24 mouse cellular contexts compared by ENCODE assay signal in genomic region chr9:89240516-89241019, GRCm38 (mm10). TPM values are rescaled to one million over a fixed set of nuclear protein-coding genes. Genes with fewer than 3 reads are reported as not detected.
DNase-seq lines count a peak whose midpoint lies in the region; ATAC-seq and TF ChIP-seq lines count a peak whose summit lies in the region.
"Not testable (repeated sequence)": the region's sequence is repeated elsewhere in the genome, so short reads cannot be mapped to it uniquely, and the experiment has no call there.
"Had no signal": no experiment of that assay in that cellular context is flagged by ENCODE, and none has a peak within 500 bp of the region (broad histone marks: within the 10 kb centered on the region; RNA-seq: fewer than 3 reads in every experiment).

No protein-coding gene starts in this region.

- H3K36me3 ChIP-seq in hindbrain, postnatal 0 days (ENCODE audit: insufficient read depth, low read length), result not testable (repeated sequence)

- H3K4me1 ChIP-seq in hindbrain, postnatal 0 days (ENCODE audit: insufficient read depth, low read length), result not testable (repeated sequence)

- 80% methylated on average over 3 of the region's 3 CpGs for WGBS in hindbrain, postnatal 0 days

- ATAC-seq in hindbrain, postnatal 0 days, result peak; percentile 69

- DNase-seq in cerebellum, adult 11-12 months, result peak; percentile 76
- DNase-seq in cerebellum, adult 8-10 months, result peak; percentile 57
- DNase-seq in cerebellum, postnatal 10 days, result peak; percentile 83 to 93
- DNase-seq in cerebellum, postnatal 36 days, result peak; percentile 58 to 59
- not testable (repeated sequence) for DNase-seq in hindbrain, postnatal 0 days (ENCODE audit: low spot score)

- H3K27me3 ChIP-seq in hindbrain, postnatal 0 days (ENCODE audit: insufficient read depth, low read length), result not testable (repeated sequence)

- H3K27ac ChIP-seq in hindbrain, postnatal 0 days, result not testable (repeated sequence)

- not testable (repeated sequence) for H3K4me2 ChIP-seq in hindbrain, postnatal 0 days (ENCODE audit: low read depth, low read length)

- H3K9me3 ChIP-seq in hindbrain, postnatal 0 days (ENCODE audit: low read length), result not testable (repeated sequence)

- not testable (repeated sequence) for H3K9ac ChIP-seq in hindbrain, postnatal 0 days (replicated peaks; ENCODE audit: low read length)

- H3K4me3 ChIP-seq in hindbrain, postnatal 0 days (ENCODE audit: low read length), result not testable (repeated sequence)

- not testable (repeated sequence) for TF ChIP-seq CTCF in hindbrain, postnatal 0 days (IDR thresholded peaks at IDR 0.05; ENCODE audit: low read depth)

RNA-seq across cellular contexts. Expression of gene Mthfs, which starts 30.1 kb away (rescaled TPM):
- total RNA-seq in hindbrain, postnatal 0 days (2014; rRNA removed), result 5.3 and 11.1 TPM in 2 replicates
- 22.5 and 23.7 TPM in 2 replicates for polyA plus RNA-seq in hindbrain, postnatal 0 days (2015; fragmentation: Nextera tagmentation; extraction: Ambion mirVana)

RNA-seq across cellular contexts. Expression of gene Gm29094, which starts 41.4 kb away (rescaled TPM):
- 2.0 TPM in 1 of 2 replicates, not detected in the other for total RNA-seq in hindbrain, postnatal 0 days (2014; rRNA removed)
- not detected in 2 replicates for polyA plus RNA-seq in hindbrain, postnatal 0 days (2015; fragmentation: Nextera tagmentation; extraction: Ambion mirVana)
- total RNA-seq: adrenal gland, adult 2 months; adrenal gland, postnatal 14 days; adrenal gland, postnatal 4 days; common myeloid progenitor, adult 5-6 weeks; forebrain, postnatal 0 days; gastrocnemius, adult 2 months; gastrocnemius, postnatal 14 days; heart, postnatal 10 days; heart, postnatal 36 days; MEL had no signal
- polyA plus RNA-seq: adrenal gland, adult 2 months; C2C12; forebrain, embryonic 14.5 days; frontal cortex, adult 2 months; heart, embryonic 12.5 days; heart, embryonic 15.5 days; hindbrain, embryonic 13.5 days; intestine, embryonic 14.5 days; kidney, adult 2 months; kidney, embryonic 14.5 days had no signal

RNA-seq across cellular contexts. Expression of gene Bcl2a1b, which starts 41.6 kb away (rescaled TPM):
- 0.16 TPM in 1 of 2 replicates, not detected in the other for total RNA-seq in hindbrain, postnatal 0 days (2014; rRNA removed)
- 2.4 and 2.6 TPM in 2 replicates for polyA plus RNA-seq in hindbrain, postnatal 0 days (2015; fragmentation: Nextera tagmentation; extraction: Ambion mirVana)
- total RNA-seq: gastrocnemius, adult 2 months; gastrocnemius, postnatal 14 days; MEL had no signal
- polyA plus RNA-seq: C2C12 had no signal
